Mouse (Mus musculus): ENCODE measurements at regions not wholly inside any gene's neighbourhood (a gene's known extent, or its start where the extent isn't known, plus 50 kb on each side); places are given as distances from the start of the nearest gene placed in this dataset.

- ATAC-seq, result no peak
- no peaks in the 10 kb centered on the region for H3K36me3 ChIP-seq
- H3K27ac ChIP-seq, result no peak overlapping the region
- no peak overlapping the region for H3K4me2 ChIP-seq
- H3K4me3 ChIP-seq, result no peak overlapping the region
- H3K9me3 ChIP-seq (replicated peaks), result peaks cover 58% of the 10 kb centered on the region; the same call in 1 of the 2 replicates
- no peak overlapping the region for H3K9ac ChIP-seq
- H3K4me1 ChIP-seq, result no peaks in the 10 kb centered on the region
- no peaks in the 10 kb centered on the region for H3K27me3 ChIP-seq (replicated peaks)
- 66% methylated on average over 12 of the region's 12 CpGs for WGBS (ENCODE audit: insufficient replicate concordance)
Observed at GRCm38 (mm10) chr5:116895036-116895783, 220.7 kb downstream of the Suds3 start.

GRCm38 (mm10) chr5:116894575-116894974 is 221.3 kb downstream of the Suds3 start:
- ATAC-seq, result no peak
- no peaks in the 10 kb centered on the region for H3K36me3 ChIP-seq
- no peak overlapping the region for H3K27ac ChIP-seq
- H3K4me2 ChIP-seq, result no peak overlapping the region
- no peak overlapping the region for H3K4me3 ChIP-seq
- H3K9ac ChIP-seq, result no peak overlapping the region
- H3K4me1 ChIP-seq, result no peaks in the 10 kb centered on the region
- peaks cover 56% of the 10 kb centered on the region; the same call in 1 of the 2 replicates for H3K9me3 ChIP-seq (replicated peaks)
- no peaks in the 10 kb centered on the region for H3K27me3 ChIP-seq (replicated peaks)
- WGBS (ENCODE audit: insufficient replicate concordance), result 69% methylated on average over 6 of the region's 6 CpGs

GRCm38 (mm10) chr5:116892877-116893276 is 223.0 kb downstream of the Suds3 start:
- 70% methylated on average over 13 of the region's 13 CpGs for WGBS (ENCODE audit: insufficient replicate concordance)
- no peak for ATAC-seq

GRCm38 (mm10) chr5:116889224-116889623 is 226.7 kb downstream of the Suds3 start:
- Histone ChIP-seq H3K4me2 (no peak overlapping the region), H3K36me3 (no peaks in the 10 kb centered on the region), H3K9me3 (replicated peaks) (peaks cover 48% of the 10 kb centered on the region), H3K9ac (no peak overlapping the region), H3K27ac (no peak overlapping the region), H3K4me3 (no peak overlapping the region), H3K27me3 (replicated peaks) (no peaks in the 10 kb centered on the region), H3K4me1 (no peaks in the 10 kb centered on the region)
- ATAC-seq, result no peak
- 73% methylated on average over 12 of the region's 12 CpGs for WGBS (ENCODE audit: insufficient replicate concordance)

More at GRCm38 (mm10) chr5:116892877-116893276, 223.0 kb downstream of the Suds3 start:
- H3K4me2 ChIP-seq, result no peak overlapping the region
- H3K9ac ChIP-seq, result no peak overlapping the region
- no peaks in the 10 kb centered on the region for H3K27me3 ChIP-seq (replicated peaks)
- no peaks in the 10 kb centered on the region for H3K36me3 ChIP-seq
- H3K4me3 ChIP-seq, result no peak overlapping the region
- no peak overlapping the region for H3K27ac ChIP-seq
- H3K4me1 ChIP-seq, result no peaks in the 10 kb centered on the region
- peaks cover 55% of the 10 kb centered on the region for H3K9me3 ChIP-seq (replicated peaks)

GRCm38 (mm10) chr5:116886181-116887136 is 229.5 kb downstream of the Suds3 start:
- whole genome bisulfite sequencing (ENCODE audit: insufficient replicate concordance), result 65% methylated on average over 23 of the region's 23 CpGs
- no peak for ATAC-seq

GRCm38 (mm10) chr5:116879761-116880160 is 236.2 kb downstream of the Suds3 start:
- WGBS (ENCODE audit: insufficient replicate concordance), result 46% methylated on average over 2 of the region's 2 CpGs
- H3K4me2 ChIP-seq, result no peak overlapping the region

More at GRCm38 (mm10) chr5:116886181-116887136, 229.5 kb downstream of the Suds3 start:
- no peaks in the 10 kb centered on the region for H3K36me3 ChIP-seq
- no peaks in the 10 kb centered on the region for H3K4me1 ChIP-seq
- no peak overlapping the region for H3K27ac ChIP-seq
- H3K9me3 ChIP-seq (replicated peaks), result peaks cover 49% of the 10 kb centered on the region
- no peak overlapping the region for H3K4me3 ChIP-seq
- H3K27me3 ChIP-seq (replicated peaks), result no peaks in the 10 kb centered on the region
- no peak overlapping the region for H3K4me2 ChIP-seq
- H3K9ac ChIP-seq, result no peak overlapping the region

DNA sequence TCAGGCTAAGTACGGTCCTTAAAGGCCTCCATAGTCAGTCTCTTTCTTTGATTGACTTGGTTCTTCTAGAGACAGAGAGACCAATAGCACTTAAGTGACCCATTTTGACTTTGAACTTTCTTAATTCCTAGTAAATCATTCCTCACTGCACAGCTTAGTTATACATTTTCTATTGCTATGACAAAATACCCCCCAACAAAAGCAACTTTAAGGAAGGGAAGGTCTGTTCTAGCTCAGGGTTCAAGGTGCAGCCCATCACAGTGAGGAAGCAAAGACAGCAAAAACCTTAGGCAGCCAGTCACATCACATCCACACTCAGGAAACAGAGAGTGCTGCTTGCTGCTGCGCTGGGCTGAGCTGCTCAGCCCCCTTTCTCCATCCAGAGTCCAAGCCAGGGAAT is 241.0 kb downstream of the Suds3 start:
- H3K9me3 ChIP-seq (replicated peaks), result peaks cover 13% of the 10 kb centered on the region
- WGBS (ENCODE audit: insufficient replicate concordance), result 65% methylated on average over 2 of the region's 2 CpGs
- ATAC-seq, result no peak
- H3K36me3 ChIP-seq, result no peaks in the 10 kb centered on the region
- no peaks in the 10 kb centered on the region for H3K27me3 ChIP-seq (replicated peaks)
- no peaks in the 10 kb centered on the region for H3K4me1 ChIP-seq
- H3K9ac ChIP-seq, result no peak overlapping the region
- H3K4me2 ChIP-seq, result no peak overlapping the region
- H3K27ac ChIP-seq, result no peak overlapping the region
- no peak overlapping the region for H3K4me3 ChIP-seq

More at GRCm38 (mm10) chr5:116879761-116880160, 236.2 kb downstream of the Suds3 start:
- H3K9me3 ChIP-seq (replicated peaks), result peaks cover 34% of the 10 kb centered on the region
- no peaks in the 10 kb centered on the region for H3K4me1 ChIP-seq
- H3K27me3 ChIP-seq (replicated peaks), result no peaks in the 10 kb centered on the region
- no peak for ATAC-seq
- no peaks in the 10 kb centered on the region for H3K36me3 ChIP-seq
- H3K9ac ChIP-seq, result no peak overlapping the region
- no peak overlapping the region for H3K27ac ChIP-seq
- no peak overlapping the region for H3K4me3 ChIP-seq

- 51% methylated on average over 5 of the region's 5 CpGs for WGBS (ENCODE audit: insufficient replicate concordance)
- no peak overlapping the region for H3K4me3 ChIP-seq
Observed at GRCm38 (mm10) chr5:116868115-116868514, 247.8 kb downstream of the Suds3 start.

DNA sequence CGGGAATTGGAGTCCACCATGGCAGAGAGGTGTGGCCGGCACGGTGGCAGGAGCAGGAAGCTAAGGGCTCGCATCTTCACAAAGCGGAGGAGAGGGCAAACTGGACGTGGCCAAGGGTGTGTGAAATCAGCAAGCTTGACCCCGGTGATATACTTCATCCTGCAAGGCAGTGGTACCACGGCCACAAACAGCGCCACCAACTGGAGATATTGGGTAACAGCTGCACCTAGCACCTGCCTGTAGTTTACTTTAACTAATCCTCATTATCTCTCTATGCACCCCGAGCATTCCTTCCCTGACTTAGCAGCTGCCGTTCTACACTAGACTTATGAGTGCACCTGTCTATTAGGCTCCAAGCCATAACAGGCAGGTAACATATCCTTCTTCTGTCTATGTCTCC is 251.6 kb downstream of the Suds3 start:
- Histone ChIP-seq H3K4me2 (no peak overlapping the region), H3K27me3 (replicated peaks) (no peaks in the 10 kb centered on the region), H3K36me3 (no peaks in the 10 kb centered on the region), H3K4me1 (no peaks in the 10 kb centered on the region), H3K4me3 (no peak overlapping the region), H3K9ac (no peak overlapping the region), H3K27ac (no peak overlapping the region), H3K9me3 (replicated peaks) (peaks cover 62% of the 10 kb centered on the region)
- 70% methylated on average over 11 of the region's 11 CpGs for WGBS (ENCODE audit: insufficient replicate concordance)
- ATAC-seq, result no peak

More at GRCm38 (mm10) chr5:116868115-116868514, 247.8 kb downstream of the Suds3 start:
- Histone ChIP-seq H3K4me1 (no peaks in the 10 kb centered on the region), H3K36me3 (no peaks in the 10 kb centered on the region), H3K4me2 (no peak overlapping the region), H3K27me3 (replicated peaks) (no peaks in the 10 kb centered on the region), H3K9me3 (replicated peaks) (peaks cover 46% of the 10 kb centered on the region), H3K9ac (no peak overlapping the region), H3K27ac (no peak overlapping the region)
- ATAC-seq, result no peak

DNA sequence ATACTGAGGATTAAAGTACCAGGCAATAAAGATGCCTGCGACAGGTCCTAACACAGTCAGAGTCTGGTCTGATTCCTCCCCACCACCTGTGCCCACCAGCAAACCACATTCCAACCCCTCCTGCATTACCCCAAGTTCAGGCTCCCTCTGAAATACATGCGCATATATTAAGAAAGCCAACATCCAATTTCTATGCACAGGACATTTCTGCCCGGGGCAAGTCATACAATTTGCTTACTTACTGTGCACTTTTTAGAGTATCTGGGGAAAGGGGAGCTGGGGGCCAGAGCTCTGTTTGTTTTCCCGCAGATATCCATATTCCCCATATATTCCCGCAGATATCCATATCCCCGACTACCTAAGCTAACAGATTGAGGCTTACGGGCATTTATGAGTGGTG is 261.1 kb upstream of the Srrm4 start:
- no peaks in the 10 kb centered on the region for H3K36me3 ChIP-seq
- H3K4me3 ChIP-seq, result no peak overlapping the region
- no peaks in the 10 kb centered on the region for H3K4me1 ChIP-seq
- WGBS (ENCODE audit: insufficient replicate concordance), result 85% methylated on average over 7 of the region's 7 CpGs
- no peak overlapping the region for H3K4me2 ChIP-seq
- no peak for ATAC-seq
- no peak overlapping the region for H3K9ac ChIP-seq
- H3K27ac ChIP-seq, result no peak overlapping the region
- H3K9me3 ChIP-seq (replicated peaks), result peaks cover 36% of the 10 kb centered on the region
- H3K27me3 ChIP-seq (replicated peaks), result no peaks in the 10 kb centered on the region

GRCm38 (mm10) chr5:116831874-116832273 is 240.3 kb upstream of the Srrm4 start:
- Histone ChIP-seq H3K9me3 (replicated peaks) (peaks cover 56% of the 10 kb centered on the region), H3K4me1 (no peaks in the 10 kb centered on the region), H3K9ac (no peak overlapping the region), H3K27ac (no peak overlapping the region), H3K36me3 (no peaks in the 10 kb centered on the region), H3K27me3 (replicated peaks) (no peaks in the 10 kb centered on the region), H3K4me2 (no peak overlapping the region), H3K4me3 (no peak overlapping the region)
- 58% methylated on average over 3 of the region's 3 CpGs for WGBS (ENCODE audit: insufficient replicate concordance)
- no peak for ATAC-seq

GRCm38 (mm10) chr5:116829771-116830170 is 238.2 kb upstream of the Srrm4 start:
- no peak for ATAC-seq

More at GRCm38 (mm10) chr5:116829771-116830170, 238.2 kb upstream of the Srrm4 start:
- no peak overlapping the region for H3K4me3 ChIP-seq
- H3K36me3 ChIP-seq, result no peaks in the 10 kb centered on the region
- H3K4me1 ChIP-seq, result no peaks in the 10 kb centered on the region
- no peak overlapping the region for H3K4me2 ChIP-seq
- no peaks in the 10 kb centered on the region for H3K27me3 ChIP-seq (replicated peaks)
- WGBS (ENCODE audit: insufficient replicate concordance), result 14% methylated on average over 11 of the region's 11 CpGs
- H3K9ac ChIP-seq, result no peak overlapping the region
- H3K9me3 ChIP-seq (replicated peaks), result peaks cover 46% of the 10 kb centered on the region
- H3K27ac ChIP-seq, result no peak overlapping the region

Measured in liver, embryonic 12.5 days (tissue).